Mouse (Mus musculus) MEL (cell line): ENCODE measurements at regions not wholly inside any gene's neighbourhood (a gene's known extent, or its start where the extent isn't known, plus 50 kb on each side); places are given as distances from the start of the nearest gene placed in this dataset.

ENCODE experiments used
- DNase-seq: peaks from one replicate; pipeline ENCODE4 v3.0.0; 2011; ENCODE audit warnings: low read depth, low spot score
- H3K27ac ChIP-seq: 2 replicates; pipeline ENCODE4 v1.5.1; 2012; ENCODE audit warnings: low read depth, mild to moderate bottlenecking, control low read depth, low read length, moderate library complexity; ENCODE audit not compliant: control insufficient read depth
- H3K27me3 ChIP-seq, 2 experiments: fragments of 150-350 bp in 1 of 2; sonication (generic) in 1 of 2; 2 replicates each; pipeline ENCODE4 v1.6.1; 2012; ENCODE audit warnings: low read length in 2 of 2, mild to moderate bottlenecking in 2 of 2, improper control_type of control experiment in 1 of 2, moderate library complexity in 1 of 2; ENCODE audit not compliant: insufficient read depth in 2 of 2, control insufficient read depth in 1 of 2
- H3K36me3 ChIP-seq, 2 experiments: 2 replicates each; pipeline ENCODE4 v1.6.1; 2012 to 2014; ENCODE audit warnings: low read length in 2 of 2, improper control_type of control experiment in 1 of 2, inconsistent platforms in 1 of 2, mild to moderate bottlenecking in 1 of 2; ENCODE audit not compliant: insufficient read depth in 2 of 2, control insufficient read depth in 1 of 2
- H3K4me1 ChIP-seq, 2 experiments: fragments of 150-350 bp in 1 of 2; sonication (generic) in 1 of 2; 2 replicates each; pipeline ENCODE4 v1.6.1; 2012; ENCODE audit warnings: low read length in 2 of 2, improper control_type of control experiment in 1 of 2, mild to moderate bottlenecking in 1 of 2; ENCODE audit not compliant: insufficient read depth in 2 of 2, control insufficient read depth in 1 of 2
- H3K4me3 ChIP-seq, 2 experiments: fragments of 150-350 bp in 1 of 2; sonication (generic) in 1 of 2; 2 replicates each; pipeline ENCODE4 v1.5.1; 2012; ENCODE audit warnings: low read depth in 2 of 2, low read length in 2 of 2, mild to moderate bottlenecking in 2 of 2, moderate library complexity in 2 of 2, control low read depth in 1 of 2, improper control_type of control experiment in 1 of 2; ENCODE audit not compliant: control insufficient read depth in 1 of 2, insufficient read depth in 1 of 2
- H3K79me2 ChIP-seq: 2 replicates; pipeline ENCODE4 v1.6.1; 2012; ENCODE audit warnings: mild to moderate bottlenecking, low read length, moderate library complexity; ENCODE audit not compliant: control insufficient read depth, poor library complexity, insufficient read depth
- H3K9ac ChIP-seq: 2 replicates; pipeline ENCODE4 v1.6.1; 2012; ENCODE audit warnings: low read depth, mild to moderate bottlenecking, control low read depth, low read length, moderate library complexity; ENCODE audit not compliant: control insufficient read depth, poor library complexity, severe bottlenecking
- H3K9me3 ChIP-seq: fragments of 150-350 bp; sonication (generic); replicated peaks from 2 replicates; pipeline ENCODE4 v1.6.1; 2012; ENCODE audit warnings: mild to moderate bottlenecking, low read length, improper control_type of control experiment, moderate library complexity; ENCODE audit not compliant: insufficient read depth
- BHLHE40 ChIP-seq: IDR thresholded peaks from 2 replicates; pipeline ENCODE4 v1.6.1; 2012; ENCODE audit warnings: low read depth, mild to moderate bottlenecking, inconsistent platforms, low read length, improper control_type of control experiment, borderline replicate concordance
- CTCF ChIP-seq, 3 experiments: IDR thresholded peaks in 2 of 3; conservative IDR thresholded peaks in 1 of 3; 2 replicates each; pipeline ENCODE4 v1.5.1; 2011 to 2012; ENCODE audit warnings: low read length in 3 of 3, low read depth in 2 of 3, mild to moderate bottlenecking in 2 of 3, improper control_type of control experiment in 1 of 3, inconsistent platforms in 1 of 3, mixed read lengths in 1 of 3, moderate library complexity in 1 of 3; ENCODE audit not compliant: control insufficient read depth in 1 of 3, insufficient read depth in 1 of 3, poor library complexity in 1 of 3, severe bottlenecking in 1 of 3
- E2F4 ChIP-seq: IDR thresholded peaks from 2 replicates; pipeline ENCODE4 v1.6.1; 2011; ENCODE audit warnings: low read depth, low read length, improper control_type of control experiment, borderline replicate concordance
- ELF1 ChIP-seq: IDR thresholded peaks from 2 replicates; pipeline ENCODE4 v1.6.1; 2014; ENCODE audit warnings: low read depth, mild to moderate bottlenecking, inconsistent platforms, low read length, improper control_type of control experiment, moderate library complexity
- EP300 ChIP-seq, 2 experiments: IDR thresholded peaks; 2 replicates each; pipeline ENCODE4 v1.6.1; 2011; ENCODE audit warnings: improper control_type of control experiment in 2 of 2, low read length in 2 of 2, low read depth in 1 of 2, mild to moderate bottlenecking in 1 of 2
- ETS1 ChIP-seq: IDR thresholded peaks from 2 replicates; pipeline ENCODE4 v1.6.1; 2012; ENCODE audit warnings: low read depth, mild to moderate bottlenecking, inconsistent platforms, low read length, improper control_type of control experiment, moderate library complexity
- GABPA ChIP-seq: IDR thresholded peaks from 2 replicates; pipeline ENCODE4 v1.6.1; 2012; ENCODE audit warnings: low read depth, mild to moderate bottlenecking, inconsistent platforms, low read length, improper control_type of control experiment, moderate library complexity
- HCFC1 ChIP-seq: IDR thresholded peaks from 2 replicates; pipeline ENCODE4 v1.6.1; 2012; ENCODE audit warnings: low read depth, mild to moderate bottlenecking, inconsistent platforms, low read length, improper control_type of control experiment, moderate library complexity
- JUND ChIP-seq: IDR thresholded peaks from 2 replicates; pipeline ENCODE4 v1.6.1; 2011; ENCODE audit warnings: low read depth, mild to moderate bottlenecking, improper control_type of control experiment, low read length
- KAT2A ChIP-seq: conservative IDR thresholded peaks from 2 replicates; pipeline ENCODE4 v1.6.1; 2012; ENCODE audit warnings: low read depth, low read length, improper control_type of control experiment, inconsistent platforms
- MEF2A ChIP-seq: IDR thresholded peaks from 2 replicates; pipeline ENCODE4 v1.6.1; 2014; ENCODE audit warnings: low read depth, mild to moderate bottlenecking, inconsistent platforms, low read length, improper control_type of control experiment; ENCODE audit not compliant: poor library complexity, insufficient replicate concordance, severe bottlenecking; ENCODE audit errors: extremely low read depth
- MXI1 ChIP-seq: IDR thresholded peaks from 2 replicates; pipeline ENCODE4 v1.6.1; 2011; ENCODE audit warnings: mild to moderate bottlenecking, low read depth, low read length, improper control_type of control experiment
- MYC ChIP-seq: IDR thresholded peaks from 2 replicates; pipeline ENCODE4 v1.6.1; 2011; ENCODE audit warnings: low read depth, mild to moderate bottlenecking, low read length, improper control_type of control experiment, moderate library complexity
- NELFE ChIP-seq: IDR thresholded peaks from 2 replicates; pipeline ENCODE4 v1.6.1; 2011; ENCODE audit warnings: low read depth, low read length, improper control_type of control experiment
- NRF1 ChIP-seq: IDR thresholded peaks from 2 replicates; pipeline ENCODE4 v1.6.1; 2014; ENCODE audit warnings: low read depth, mild to moderate bottlenecking, inconsistent platforms, low read length, improper control_type of control experiment, moderate library complexity; ENCODE audit not compliant: poor library complexity, insufficient read depth, severe bottlenecking
- POLR2A ChIP-seq, 2 experiments: IDR thresholded peaks; 2 replicates each; pipeline ENCODE4 v1.6.1; 2011 to 2012; ENCODE audit warnings: low read length in 2 of 2, mild to moderate bottlenecking in 2 of 2, control low read depth in 1 of 2, improper control_type of control experiment in 1 of 2, low read depth in 1 of 2, moderate library complexity in 1 of 2; ENCODE audit not compliant: control insufficient read depth in 1 of 2, insufficient read depth in 1 of 2, poor library complexity in 1 of 2
- POLR2AphosphoS2 ChIP-seq: IDR thresholded peaks from 2 replicates; pipeline ENCODE4 v1.6.1; 2011; ENCODE audit warnings: low read length, improper control_type of control experiment
- RAD21 ChIP-seq: IDR thresholded peaks from 2 replicates; pipeline ENCODE4 v1.6.1; 2011; ENCODE audit warnings: mild to moderate bottlenecking, low read depth, low read length, improper control_type of control experiment
- SIN3A ChIP-seq: IDR thresholded peaks from 2 replicates; pipeline ENCODE4 v1.6.1; 2012; ENCODE audit warnings: low read length, improper control_type of control experiment, inconsistent platforms
- TBP ChIP-seq: IDR thresholded peaks from 2 replicates; pipeline ENCODE4 v1.8.0; 2011; ENCODE audit warnings: low read depth, low read length, improper control_type of control experiment
- UBTF ChIP-seq: IDR thresholded peaks from 2 replicates; pipeline ENCODE4 v1.6.1; 2012; ENCODE audit warnings: low read depth, mild to moderate bottlenecking, inconsistent platforms, low read length, improper control_type of control experiment, moderate library complexity, borderline replicate concordance; ENCODE audit not compliant: insufficient read depth
- USF1 ChIP-seq: IDR thresholded peaks from 2 replicates; pipeline ENCODE4 v1.6.1; 2014; ENCODE audit warnings: low read depth, mild to moderate bottlenecking, inconsistent platforms, low read length, improper control_type of control experiment, moderate library complexity
- ZMIZ1 ChIP-seq: IDR thresholded peaks from 2 replicates; pipeline ENCODE4 v1.6.1; 2012; ENCODE audit warnings: low read depth, mild to moderate bottlenecking, inconsistent platforms, low read length, improper control_type of control experiment, moderate library complexity

DNA sequence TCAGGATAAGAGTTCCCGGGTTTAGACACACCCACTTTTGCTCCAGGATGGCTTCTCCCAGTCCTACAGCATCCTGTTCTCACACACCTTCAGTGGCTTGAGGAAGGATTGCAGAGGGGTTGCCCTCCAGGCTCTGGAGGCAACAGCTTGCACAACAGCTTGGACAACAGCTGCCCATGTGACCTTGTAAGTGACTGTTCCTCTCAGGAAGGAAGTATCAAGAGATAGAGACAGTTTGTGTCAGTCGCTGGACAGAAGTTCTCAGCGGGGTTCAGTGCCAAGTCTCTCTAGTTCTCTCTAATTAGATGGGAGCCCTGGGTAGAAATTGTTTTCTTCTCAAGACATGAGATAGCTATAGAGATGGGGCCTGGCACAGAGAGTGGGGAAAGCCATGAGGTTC is 252.9 kb upstream of the Tle3 start:
- Histone ChIP-seq H3K27ac (no peak overlapping the region), H3K79me2 (no peaks in the 10 kb centered on the region), H3K4me3 (no peak overlapping the region), H3K9ac (no peak overlapping the region), H3K27me3 (peaks cover 0 to 7% of the 10 kb centered on the region in 2 experiments; a peak in 1 of 4 replicates), H3K36me3 (no peaks in the 10 kb centered on the region), H3K9me3 (no peaks in the 10 kb centered on the region), H3K4me1 (no peaks in the 10 kb centered on the region)
- no peak for DNase-seq
- TF ChIP-seq ZMIZ1 (no peak), USF1 (no peak), HCFC1 (no peak), NELFE (no peak), GABPA (no peak), ELF1 (no peak), KAT2A (no peak), CTCF (IDR thresholded peaks at IDR 0.05 in 2 of 3, conservative IDR thresholded peaks at IDR 0.05 in 1 of 3; ENCODE audit: control insufficient read depth in 1 of 3, insufficient read depth in 1 of 3, low read depth in 2 of 3, low read length in 3 of 3, poor library complexity in 1 of 3, severe bottlenecking in 1 of 3) (no peak), MXI1 (no peak), POLR2AphosphoS2 (no peak), POLR2A (IDR thresholded peaks at IDR 0.05; ENCODE audit: control insufficient read depth in 1 of 2, insufficient read depth in 1 of 2, low read depth in 1 of 2, low read length in 2 of 2, poor library complexity in 1 of 2) (no peak), TBP (no peak)

DNA sequence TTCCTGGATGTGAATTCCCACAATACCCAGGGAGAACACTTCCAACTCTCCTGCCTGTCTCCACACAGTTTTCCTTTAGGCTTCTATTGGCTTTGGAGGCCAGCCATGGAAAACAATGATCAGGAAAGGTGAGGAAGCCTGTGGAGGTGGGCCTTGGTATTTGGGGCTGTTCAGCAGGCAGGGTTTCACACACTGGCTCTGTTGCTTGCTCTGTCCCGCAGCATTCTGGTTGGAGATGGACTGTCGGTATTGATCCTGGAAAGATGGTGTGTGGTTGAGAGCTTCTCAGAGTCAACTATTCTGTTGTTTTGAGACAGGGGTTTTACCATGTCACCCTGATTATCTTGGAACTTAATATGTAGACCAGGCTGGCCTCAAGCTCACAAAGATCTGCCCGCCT is 251.6 kb upstream of the Tle3 start:
- H3K9me3 ChIP-seq: no peaks in the 10 kb centered on the region
- H3K36me3 ChIP-seq: no peaks in the 10 kb centered on the region
- peaks cover 0 to 7% of the 10 kb centered on the region in 2 experiments; a peak in 1 of 4 replicates for H3K27me3 ChIP-seq
- H3K79me2 ChIP-seq: no peaks in the 10 kb centered on the region
- TF ChIP-seq JUND (no peak), MEF2A (no peak), TBP (no peak), EP300 (IDR thresholded peaks at IDR 0.05; ENCODE audit: low read depth in 1 of 2, low read length in 2 of 2) (no peak), BHLHE40 (no peak), GABPA (no peak), UBTF (no peak), E2F4 (no peak), MYC (no peak), ETS1 (no peak), NRF1 (no peak), NELFE (no peak), SIN3A (no peak), POLR2A (IDR thresholded peaks at IDR 0.05; ENCODE audit: control insufficient read depth in 1 of 2, insufficient read depth in 1 of 2, low read depth in 1 of 2, low read length in 2 of 2, poor library complexity in 1 of 2) (no peak), RAD21 (no peak)
- DNase-seq: no peak
- no peak overlapping the region for H3K27ac ChIP-seq
- H3K4me3 ChIP-seq: no peak overlapping the region
- H3K4me1 ChIP-seq: no peaks in the 10 kb centered on the region
- H3K9ac ChIP-seq: no peak overlapping the region
